Mouse (Mus musculus): ENCODE results near the gene Mib2. TPM values are rescaled to one million over a fixed set of nuclear protein-coding genes. Genes with fewer than 3 reads are reported as not detected.
A peak's percentile ranks its signal among the peaks of the same experiment; 100 is the strongest.
"Not testable (repeated sequence)": the region's sequence is repeated elsewhere in the genome, so short reads cannot be mapped to it uniquely, and the experiment has no call there.

Gene Mib2
- polyA plus RNA-seq, 1 experiment from 2014 or later = 27.8 TPM

DNA sequence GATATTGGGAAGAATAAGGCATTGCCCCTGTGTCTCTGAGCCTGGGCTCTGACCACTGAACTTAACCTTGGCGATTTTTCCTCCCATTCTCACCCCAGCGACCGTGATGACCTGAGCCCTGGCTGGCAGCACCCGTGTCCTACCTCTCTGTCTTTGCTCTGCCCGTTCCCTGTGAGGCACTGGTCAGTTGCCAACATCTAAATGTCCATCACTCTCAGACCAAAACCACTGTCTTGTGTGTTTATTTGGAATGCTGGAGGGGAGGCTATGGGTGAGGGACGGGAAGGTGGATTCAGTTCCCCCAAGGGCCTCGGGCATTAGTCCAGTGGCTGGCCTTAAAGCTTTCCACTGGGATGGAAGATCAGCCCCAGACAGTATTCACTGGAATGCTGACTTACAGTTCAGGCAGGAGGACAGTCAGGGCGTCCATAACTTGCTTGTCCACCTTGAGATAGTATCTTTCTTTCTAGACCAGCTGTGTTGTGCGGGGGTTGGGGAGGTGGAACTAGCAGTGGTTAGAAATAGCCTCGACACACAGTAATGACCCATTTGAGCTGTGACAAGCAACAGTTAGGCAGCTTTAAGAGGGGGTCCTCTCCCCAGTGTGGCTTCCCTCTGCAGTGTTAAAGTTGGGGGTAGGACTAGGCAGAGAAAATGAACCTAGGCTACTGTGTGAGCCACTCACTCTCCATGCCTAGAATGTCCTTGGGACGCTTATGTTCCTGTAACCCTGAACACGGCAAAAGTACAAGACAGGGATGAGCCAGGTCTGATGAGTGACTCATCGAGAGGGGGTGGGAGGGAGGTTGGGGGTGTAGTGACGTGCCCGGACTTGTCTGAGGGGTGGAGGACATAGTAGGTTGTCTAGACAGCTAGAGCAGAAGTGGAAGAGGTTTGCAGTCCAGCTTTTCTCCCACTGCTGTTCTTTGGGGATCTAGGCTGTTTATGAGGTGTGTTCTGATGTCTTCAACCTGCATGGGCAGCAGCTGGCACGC, 27.6 kb upstream of the Mib2 start:
- Histone ChIP-seq H3K27ac (ENCODE audit: low read length) (no peak overlapping the region), H3K36me3 (ENCODE audit: control insufficient read depth, insufficient read depth, low read length) (no peaks in the 10 kb centered on the region), H3K9me3 (ENCODE audit: control insufficient read depth, low read length) (no peaks in the 10 kb centered on the region), H3K4me2 (ENCODE audit: low read depth, low read length) (no peak overlapping the region), H3K4me3 (ENCODE audit: low read length) (no peak overlapping the region), H3K27me3 (ENCODE audit: control insufficient read depth, insufficient read depth, low read depth, low read length) (peaks cover 7% of the 10 kb centered on the region; the same call in 1 of the 2 replicates), H3K4me1 (replicated peaks; ENCODE audit: control insufficient read depth, insufficient read depth, low read length) (peaks cover 4% of the 10 kb centered on the region; the same call in 1 of the 2 replicates), H3K9ac (ENCODE audit: low read length) (no peak overlapping the region)
- WGBS = 68% methylated on average over 16 of the region's 16 CpGs
- ATAC-seq (ENCODE audit: low read depth) = no peak

DNA sequence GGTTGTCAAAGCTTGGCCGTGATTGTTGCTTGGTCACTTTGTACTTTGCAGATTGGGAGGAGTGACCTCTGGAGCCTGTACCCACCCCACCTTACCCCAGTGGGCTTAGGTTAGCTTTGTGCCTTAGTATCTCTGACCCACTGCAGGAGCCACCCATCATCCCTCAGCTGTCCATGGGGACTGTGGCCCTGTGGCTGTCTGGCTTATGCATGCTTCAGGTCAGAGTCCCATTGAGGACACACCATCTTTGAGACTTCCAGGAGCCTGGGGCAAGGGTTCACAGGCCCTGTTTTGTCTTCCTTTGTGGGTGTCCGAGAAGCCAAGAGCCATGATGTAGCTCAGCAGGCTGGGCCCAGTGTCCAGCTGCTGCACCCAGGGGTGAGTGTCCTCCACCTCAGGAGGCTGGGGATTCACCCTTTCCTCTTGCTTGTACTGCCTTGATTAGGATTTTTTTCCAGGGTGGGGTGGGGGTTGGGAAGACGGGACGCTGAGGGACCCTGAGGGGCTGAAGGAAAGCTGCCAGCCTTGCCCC, 26.6 kb upstream of the Mib2 start:
- Histone ChIP-seq H3K9me3 (ENCODE audit: control insufficient read depth, low read length) (no peaks in the 10 kb centered on the region), H3K27me3 (ENCODE audit: control insufficient read depth, insufficient read depth, low read depth, low read length) (peaks cover 7% of the 10 kb centered on the region; the same call in 1 of the 2 replicates), H3K4me2 (ENCODE audit: low read depth, low read length) (peak overlapping the region; percentile 89; the same call in 1 of the 2 replicates), H3K27ac (ENCODE audit: low read length) (no peak overlapping the region), H3K4me3 (ENCODE audit: low read length) (peak overlapping the region; percentile 74; the same call in 1 of the 2 replicates), H3K4me1 (replicated peaks; ENCODE audit: control insufficient read depth, insufficient read depth, low read length) (peaks cover 4% of the 10 kb centered on the region; the same call in 1 of the 2 replicates), H3K9ac (ENCODE audit: low read length) (no peak overlapping the region), H3K36me3 (ENCODE audit: control insufficient read depth, insufficient read depth, low read length) (no peaks in the 10 kb centered on the region)
- 83% methylated on average over 4 of the region's 4 CpGs for whole genome bisulfite sequencing
- ATAC-seq (ENCODE audit: low read depth) = no peak

DNA sequence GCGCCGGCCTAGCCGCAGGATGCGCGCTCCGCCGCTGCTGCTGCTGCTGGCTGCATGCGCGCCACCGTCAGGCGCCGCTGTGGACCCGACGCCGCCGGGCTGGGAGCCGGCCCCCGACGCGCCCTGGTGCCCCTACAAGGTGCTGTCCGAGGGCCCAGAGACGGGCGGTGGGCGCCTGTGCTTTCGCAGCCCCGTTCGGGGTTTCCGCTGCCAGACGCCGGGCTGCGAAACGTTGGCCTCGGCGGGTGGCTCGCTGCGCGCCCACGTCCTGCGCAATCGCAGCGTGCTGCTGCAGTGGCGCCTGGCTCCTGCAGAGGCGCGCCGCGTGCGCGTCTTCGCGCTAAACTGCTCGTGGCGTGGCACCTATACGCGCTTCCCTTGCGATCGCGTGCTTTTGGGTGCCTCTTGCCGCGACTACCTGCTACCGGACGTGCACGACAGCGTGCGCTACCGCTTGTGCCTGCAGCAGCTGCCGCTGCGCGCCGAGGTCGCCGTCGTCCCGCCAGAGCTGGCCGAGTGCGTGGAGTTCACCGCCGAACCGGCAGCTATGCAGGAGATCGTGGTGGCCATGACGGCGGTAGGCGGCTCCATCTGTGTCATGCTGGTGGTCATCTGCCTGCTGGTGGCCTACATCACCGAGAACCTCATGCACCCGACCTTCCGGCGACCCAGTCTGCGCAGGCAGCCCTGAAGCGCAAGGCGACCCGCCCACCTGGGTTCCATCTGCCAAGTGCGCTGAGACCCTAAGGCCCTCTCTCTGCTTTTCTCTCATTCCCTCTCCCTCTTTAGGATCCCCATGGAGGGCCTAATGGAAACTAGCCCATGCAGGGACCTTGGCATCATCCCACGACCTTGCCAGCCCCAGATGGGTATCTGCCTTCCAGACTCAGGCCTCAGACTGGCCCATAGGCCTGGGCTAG, 25.7 kb upstream of the Mib2 start:
- peak; percentile 77 for ATAC-seq (ENCODE audit: low read depth)
- Histone ChIP-seq H3K9ac (ENCODE audit: low read length) (peak overlapping the region; percentile 73), H3K4me2 (ENCODE audit: low read depth, low read length) (peak overlapping the region; percentile 89), H3K27ac (ENCODE audit: low read length) (no peak overlapping the region), H3K27me3 (ENCODE audit: control insufficient read depth, insufficient read depth, low read depth, low read length) (peaks cover 7% of the 10 kb centered on the region; the same call in 1 of the 2 replicates), H3K4me1 (replicated peaks; ENCODE audit: control insufficient read depth, insufficient read depth, low read length) (peaks cover 4% of the 10 kb centered on the region; the same call in 1 of the 2 replicates), H3K36me3 (ENCODE audit: control insufficient read depth, insufficient read depth, low read length) (no peaks in the 10 kb centered on the region), H3K4me3 (ENCODE audit: low read length) (peak overlapping the region; percentile 74), H3K9me3 (ENCODE audit: control insufficient read depth, low read length) (no peaks in the 10 kb centered on the region)
- under 1% methylated on average over 88 of the region's 92 CpGs for WGBS

DNA sequence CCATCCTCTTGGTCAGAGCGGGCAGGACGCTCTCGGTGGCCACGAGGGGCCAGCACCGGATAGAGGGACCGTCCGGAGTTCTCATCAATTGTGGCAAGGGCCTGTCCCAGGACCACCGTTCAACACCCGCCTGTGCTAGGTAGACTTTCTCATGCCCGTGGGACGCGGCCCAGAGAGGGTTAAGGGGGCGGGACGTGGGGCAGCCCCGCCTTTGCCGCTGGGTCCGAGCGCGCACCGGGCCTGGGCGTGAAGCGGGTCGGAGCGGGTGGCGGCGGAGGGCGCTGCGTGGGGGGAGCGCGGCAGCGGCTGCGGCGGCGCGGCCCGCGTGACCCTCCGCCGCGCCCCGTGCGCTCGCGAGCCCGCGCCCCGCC, 25.1 kb upstream of the Mib2 start, which contains the start of gene Fndc10:
TSS of gene Fndc10 (plus strand) at position 232 of the 371 bp plus-strand sequence.
- Histone ChIP-seq H3K4me1 (replicated peaks; ENCODE audit: control insufficient read depth, insufficient read depth, low read length) (peaks cover 4% of the 10 kb centered on the region; the same call in 1 of the 2 replicates), H3K9me3 (ENCODE audit: control insufficient read depth, low read length) (no peaks in the 10 kb centered on the region), H3K9ac (ENCODE audit: low read length) (peak within 1 kb of the TSS; percentile 73), H3K36me3 (ENCODE audit: control insufficient read depth, insufficient read depth, low read length) (no peaks in the 10 kb centered on the region), H3K27me3 (ENCODE audit: control insufficient read depth, insufficient read depth, low read depth, low read length) (peaks cover 7% of the 10 kb centered on the region; the same call in 1 of the 2 replicates), H3K4me2 (ENCODE audit: low read depth, low read length) (peak within 1 kb of the TSS; percentile 89), H3K27ac (ENCODE audit: low read length) (no peak within 1 kb of the TSS), H3K4me3 (ENCODE audit: low read length) (peak within 1 kb of the TSS; percentile 74)
- peak; percentile 86 for ATAC-seq (ENCODE audit: low read depth)
- under 1% methylated on average over 46 of the region's 47 CpGs for WGBS

DNA sequence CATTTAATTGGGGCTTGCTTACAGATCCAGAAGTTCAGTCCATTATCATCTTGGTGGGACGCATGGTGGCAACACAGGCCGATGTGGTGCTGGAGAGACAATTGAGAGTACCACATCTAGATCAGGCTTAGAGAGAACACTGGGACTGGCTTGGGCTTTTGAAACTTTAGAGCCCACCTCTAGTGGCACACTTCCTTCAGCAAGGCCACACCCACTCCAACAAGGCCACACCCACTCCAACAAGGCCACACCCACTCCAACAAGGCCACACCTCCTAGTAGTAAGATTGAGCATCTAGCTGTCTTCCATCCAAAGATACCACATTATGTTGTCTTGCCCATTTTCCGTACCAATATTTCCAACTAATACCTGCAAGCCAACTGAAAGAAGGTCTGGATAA, 23.4 kb upstream of the Mib2 start:
- Histone ChIP-seq H3K4me3 (ENCODE audit: low read length) (no peak overlapping the region), H3K27me3 (ENCODE audit: control insufficient read depth, insufficient read depth, low read depth, low read length) (peaks cover 7% of the 10 kb centered on the region; the same call in 1 of the 2 replicates), H3K4me2 (ENCODE audit: low read depth, low read length) (no peak overlapping the region), H3K9me3 (ENCODE audit: control insufficient read depth, low read length) (no peaks in the 10 kb centered on the region), H3K4me1 (replicated peaks; ENCODE audit: control insufficient read depth, insufficient read depth, low read length) (peaks cover 4% of the 10 kb centered on the region; the same call in 1 of the 2 replicates), H3K27ac (ENCODE audit: low read length) (no peak overlapping the region), H3K36me3 (ENCODE audit: control insufficient read depth, insufficient read depth, low read length) (no peaks in the 10 kb centered on the region), H3K9ac (ENCODE audit: low read length) (no peak overlapping the region)
- no peak for ATAC-seq (ENCODE audit: low read depth)
- WGBS = 94% methylated on average over 3 of the region's 3 CpGs

DNA sequence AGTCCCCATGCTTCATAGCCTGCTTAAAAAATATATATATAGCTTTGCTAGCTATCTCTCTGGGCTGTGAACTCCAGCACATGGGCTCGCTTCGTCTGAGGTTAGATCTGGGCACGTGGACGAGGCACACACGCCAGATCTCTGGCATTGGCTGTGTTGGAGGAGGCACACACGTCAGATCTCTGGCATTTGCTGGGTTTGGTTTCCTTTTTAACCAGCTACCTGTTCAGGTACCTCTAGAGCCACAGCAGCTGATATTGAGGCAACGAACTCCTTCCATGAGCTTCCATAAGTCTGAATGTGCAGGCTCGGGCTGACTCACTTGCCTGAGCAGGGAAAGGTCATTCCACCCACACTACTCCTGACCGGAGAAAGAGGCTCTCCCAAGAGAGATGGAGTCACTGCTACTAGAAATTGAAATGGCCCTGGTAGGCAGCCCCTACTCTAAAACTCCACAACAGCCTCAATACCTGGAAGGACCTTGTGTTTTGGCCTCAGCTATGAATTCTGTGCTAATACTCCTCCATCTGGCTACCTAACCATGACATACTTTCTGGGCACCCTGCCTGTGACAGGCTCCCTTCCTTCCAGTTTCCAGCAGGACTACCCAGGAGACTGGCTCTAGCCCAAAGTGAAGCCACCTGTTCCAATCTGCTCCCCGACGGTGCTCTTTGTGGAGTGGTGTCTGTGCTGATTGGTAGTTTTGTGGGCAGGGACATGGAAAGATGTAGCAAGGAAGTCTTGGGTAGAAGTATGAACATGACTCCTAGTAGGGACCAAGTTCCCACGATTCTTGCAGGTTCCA, 21.8 kb upstream of the Mib2 start:
- WGBS = 76% methylated on average over 12 of the region's 12 CpGs
- H3K4me3 ChIP-seq (ENCODE audit: low read length) = no peak overlapping the region
- no peaks in the 10 kb centered on the region for H3K36me3 ChIP-seq (ENCODE audit: control insufficient read depth, insufficient read depth, low read length)
- H3K27ac ChIP-seq (ENCODE audit: low read length) = no peak overlapping the region
- no peak overlapping the region for H3K9ac ChIP-seq (ENCODE audit: low read length)
- H3K9me3 ChIP-seq (ENCODE audit: control insufficient read depth, low read length) = no peaks in the 10 kb centered on the region
- peaks cover 7% of the 10 kb centered on the region; the same call in 1 of the 2 replicates for H3K27me3 ChIP-seq (ENCODE audit: control insufficient read depth, insufficient read depth, low read depth, low read length)
- ATAC-seq (ENCODE audit: low read depth) = no peak
- H3K4me2 ChIP-seq (ENCODE audit: low read depth, low read length) = no peak overlapping the region
- H3K4me1 ChIP-seq (replicated peaks; ENCODE audit: control insufficient read depth, insufficient read depth, low read length) = peaks cover 4% of the 10 kb centered on the region; the same call in 1 of the 2 replicates

DNA sequence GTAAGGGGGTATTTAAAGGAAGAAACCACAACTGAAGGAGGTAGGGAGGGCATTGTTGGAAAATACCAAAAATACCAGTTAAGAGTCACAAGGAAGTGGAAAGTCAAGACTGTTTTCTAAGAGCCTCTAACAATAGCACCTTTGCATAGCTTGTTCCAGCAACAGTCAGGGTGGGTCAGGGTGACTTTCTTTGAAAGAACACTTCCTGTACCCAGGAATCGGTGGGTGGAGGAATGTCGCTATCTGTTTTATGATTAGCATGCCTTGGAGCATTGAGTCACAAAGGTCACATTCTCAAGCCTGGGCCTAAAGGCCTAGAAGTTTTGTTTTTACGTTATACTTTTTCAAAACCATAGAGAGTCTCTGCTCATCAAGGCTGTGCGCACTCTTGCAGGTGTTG, 18.8 kb upstream of the Mib2 start:
- not testable (repeated sequence) for ATAC-seq (ENCODE audit: low read depth); H3K4me2 ChIP-seq (ENCODE audit: low read depth, low read length); H3K4me1 ChIP-seq (replicated peaks; ENCODE audit: control insufficient read depth, insufficient read depth, low read length); H3K27me3 ChIP-seq (ENCODE audit: control insufficient read depth, insufficient read depth, low read depth, low read length); H3K27ac ChIP-seq (ENCODE audit: low read length); H3K9ac ChIP-seq (ENCODE audit: low read length); H3K4me3 ChIP-seq (ENCODE audit: low read length); H3K36me3 ChIP-seq (ENCODE audit: control insufficient read depth, insufficient read depth, low read length); H3K9me3 ChIP-seq (ENCODE audit: control insufficient read depth, low read length)
- whole genome bisulfite sequencing = 69% methylated on average over 4 of the region's 4 CpGs

DNA sequence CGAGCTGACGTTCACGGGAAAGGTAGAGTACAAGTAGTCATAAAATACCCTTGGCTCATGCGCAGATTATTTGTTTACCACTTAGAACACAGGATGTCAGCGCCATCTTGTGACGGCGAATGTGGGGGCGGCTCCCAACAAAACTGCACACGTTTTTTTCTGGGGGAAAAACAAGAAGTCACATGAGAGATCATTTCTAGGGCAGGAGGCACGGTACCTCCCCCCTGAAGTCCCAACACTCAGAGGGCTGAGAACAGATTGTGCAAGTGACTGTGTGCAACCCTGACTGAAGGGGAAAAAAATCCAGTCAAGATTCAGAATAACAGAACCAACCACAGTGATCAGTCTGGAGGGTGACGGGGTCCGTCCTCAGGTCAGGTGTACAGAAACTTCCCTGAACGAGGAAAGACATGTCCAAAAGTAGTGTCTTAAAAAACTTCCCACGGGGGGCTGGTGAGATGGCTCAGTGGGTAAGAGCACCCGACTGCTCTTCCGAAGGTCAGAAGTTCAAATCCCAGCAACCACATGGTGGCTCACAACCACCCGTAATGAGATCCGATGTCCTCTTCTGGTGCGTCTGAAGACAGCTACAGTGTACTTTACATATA, 14.8 kb upstream of the Mib2 start:
- not testable (repeated sequence) for H3K4me2 ChIP-seq (ENCODE audit: low read depth, low read length); H3K27ac ChIP-seq (ENCODE audit: low read length); ATAC-seq (ENCODE audit: low read depth); H3K36me3 ChIP-seq (ENCODE audit: control insufficient read depth, insufficient read depth, low read length); H3K9ac ChIP-seq (ENCODE audit: low read length); H3K4me3 ChIP-seq (ENCODE audit: low read length); H3K9me3 ChIP-seq (ENCODE audit: control insufficient read depth, low read length); H3K27me3 ChIP-seq (ENCODE audit: control insufficient read depth, insufficient read depth, low read depth, low read length); H3K4me1 ChIP-seq (replicated peaks; ENCODE audit: control insufficient read depth, insufficient read depth, low read length)
- 86% methylated on average over 15 of the region's 19 CpGs for WGBS
